Mouse (Mus musculus): ENCODE results near the gene Gm20388. TPM values are rescaled to one million over a fixed set of nuclear protein-coding genes. Genes with fewer than 3 reads are reported as not detected.
A peak's percentile ranks its signal among the peaks of the same experiment; 100 is the strongest.
"Not testable (repeated sequence)": the region's sequence is repeated elsewhere in the genome, so short reads cannot be mapped to it uniquely, and the experiment has no call there.

Gm20388 gene
- polyA plus RNA-seq, 1 experiment from 2014 or later: not detected

DNA sequence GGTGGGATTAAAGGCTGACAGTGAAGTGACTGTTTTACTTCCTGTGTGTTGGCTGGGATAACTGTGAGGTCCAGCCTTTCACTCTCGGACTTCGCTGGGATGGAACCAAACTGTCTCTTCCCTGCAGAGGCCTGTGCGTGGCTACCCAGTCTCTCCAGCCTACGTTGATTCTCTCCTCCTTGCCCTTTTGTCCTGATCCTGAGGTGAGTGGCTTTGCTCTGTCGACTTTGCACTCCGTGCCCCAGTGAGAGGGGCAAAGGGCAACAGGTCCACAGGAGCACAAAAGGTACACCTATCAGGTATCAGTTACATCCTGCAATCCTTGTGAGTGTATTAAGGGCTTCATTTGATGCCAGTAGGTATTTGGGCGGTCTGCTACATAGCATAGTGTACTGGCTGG is 3512.8 kb downstream of the Gm20388 start, which contains the start of gene Def8:
Gene Def8, plus strand, starts transcription at position 87 of the 400 bp plus-strand sequence.
- no peaks in the 10 kb centered on the region for H3K4me1 ChIP-seq (replicated peaks; ENCODE audit: control insufficient read depth, insufficient read depth, low read length)
- H3K36me3 ChIP-seq (ENCODE audit: control insufficient read depth, insufficient read depth): no peaks in the 10 kb centered on the region
- WGBS: 66% methylated on average over 7 of the region's 7 CpGs
- ATAC-seq: 0 out of 2 replicates have a peak, but pooled peaks have one; percentile 29
- peaks cover 12% of the 10 kb centered on the region; the same call in 1 of the 2 replicates for H3K9me3 ChIP-seq (ENCODE audit: control insufficient read depth)
- H3K4me2 ChIP-seq (replicated peaks; ENCODE audit: low read depth): peak within 1 kb of the TSS; percentile 58
- H3K9ac ChIP-seq (ENCODE audit: low read depth, low read length): no peak within 1 kb of the TSS
- H3K4me3 ChIP-seq (ENCODE audit: low read depth, low read length): peak within 1 kb of the TSS; percentile 25
- H3K27ac ChIP-seq (ENCODE audit: low read depth, low read length): no peak within 1 kb of the TSS
- H3K27me3 ChIP-seq (replicated peaks; ENCODE audit: control insufficient read depth, insufficient read depth, low read length): no peaks in the 10 kb centered on the region
- TF ChIP-seq CTCF (IDR thresholded peaks at IDR 0.05; ENCODE audit: low read depth): no peak

- no peak overlapping the region for H3K9ac ChIP-seq (ENCODE audit: low read depth, low read length)
- no peak overlapping the region for H3K4me3 ChIP-seq (ENCODE audit: low read depth, low read length)
- H3K9me3 ChIP-seq (ENCODE audit: control insufficient read depth): peaks cover 24% of the 10 kb centered on the region; the same call in 1 of the 2 replicates
- H3K27ac ChIP-seq (ENCODE audit: low read depth, low read length): no peak overlapping the region
- no peak for ATAC-seq
- no peaks in the 10 kb centered on the region for H3K27me3 ChIP-seq (replicated peaks; ENCODE audit: control insufficient read depth, insufficient read depth, low read length)
- no peaks in the 10 kb centered on the region for H3K36me3 ChIP-seq (ENCODE audit: control insufficient read depth, insufficient read depth)
- H3K4me1 ChIP-seq (replicated peaks; ENCODE audit: control insufficient read depth, insufficient read depth, low read length): no peaks in the 10 kb centered on the region
- TF ChIP-seq CTCF (IDR thresholded peaks at IDR 0.05; ENCODE audit: low read depth): no peak
- H3K4me2 ChIP-seq (replicated peaks; ENCODE audit: low read depth): no peak overlapping the region
- WGBS: 97% methylated on average over 27 of the region's 27 CpGs
These were observed 3516.2 kb downstream of the Gm20388 start for GRCm38 (mm10) chr8:123426511-123427509.

DNA sequence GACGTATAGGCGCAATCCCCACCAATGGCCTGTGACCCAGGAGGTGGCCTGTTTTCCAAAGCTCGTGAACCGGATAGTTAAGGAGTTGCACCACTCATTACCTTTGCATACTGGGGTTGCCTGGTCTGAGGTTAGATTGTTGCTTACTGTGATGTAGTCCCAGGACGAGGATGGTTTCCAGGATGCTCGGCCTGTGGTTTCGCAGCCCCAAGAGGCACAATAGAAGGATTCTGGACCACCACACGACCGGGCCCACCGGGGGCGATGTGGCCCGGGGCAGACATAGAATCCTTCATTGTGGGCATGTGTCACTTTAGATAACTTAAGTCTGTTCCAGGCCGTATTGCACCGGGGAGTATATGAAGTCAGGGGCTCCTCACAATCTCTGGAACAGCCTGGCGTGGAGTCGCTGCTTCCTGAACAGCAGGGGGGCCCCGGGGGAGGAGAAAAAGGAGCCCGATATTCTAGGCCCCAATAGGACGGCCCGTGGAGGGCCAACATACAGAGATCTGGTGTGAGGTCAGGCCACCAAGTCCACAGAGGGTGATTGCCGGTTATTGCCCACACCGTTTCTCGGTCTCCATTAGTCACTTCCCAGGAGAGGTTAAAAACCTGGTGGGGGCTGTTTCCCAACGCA is 3517.1 kb downstream of the Gm20388 start:
- H3K27ac ChIP-seq (ENCODE audit: low read depth, low read length): no peak overlapping the region
- H3K27me3 ChIP-seq (replicated peaks; ENCODE audit: control insufficient read depth, insufficient read depth, low read length): no peaks in the 10 kb centered on the region
- ATAC-seq: no peak
- H3K9me3 ChIP-seq (ENCODE audit: control insufficient read depth): peaks cover 27% of the 10 kb centered on the region; the same call in 1 of the 2 replicates
- no peak for TF ChIP-seq CTCF (IDR thresholded peaks at IDR 0.05; ENCODE audit: low read depth)
- no peak overlapping the region for H3K4me3 ChIP-seq (ENCODE audit: low read depth, low read length)
- H3K36me3 ChIP-seq (ENCODE audit: control insufficient read depth, insufficient read depth): no peaks in the 10 kb centered on the region
- H3K4me2 ChIP-seq (replicated peaks; ENCODE audit: low read depth): no peak overlapping the region
- H3K9ac ChIP-seq (ENCODE audit: low read depth, low read length): no peak overlapping the region
- WGBS: 97% methylated on average over 24 of the region's 24 CpGs
- H3K4me1 ChIP-seq (replicated peaks; ENCODE audit: control insufficient read depth, insufficient read depth, low read length): no peaks in the 10 kb centered on the region

DNA sequence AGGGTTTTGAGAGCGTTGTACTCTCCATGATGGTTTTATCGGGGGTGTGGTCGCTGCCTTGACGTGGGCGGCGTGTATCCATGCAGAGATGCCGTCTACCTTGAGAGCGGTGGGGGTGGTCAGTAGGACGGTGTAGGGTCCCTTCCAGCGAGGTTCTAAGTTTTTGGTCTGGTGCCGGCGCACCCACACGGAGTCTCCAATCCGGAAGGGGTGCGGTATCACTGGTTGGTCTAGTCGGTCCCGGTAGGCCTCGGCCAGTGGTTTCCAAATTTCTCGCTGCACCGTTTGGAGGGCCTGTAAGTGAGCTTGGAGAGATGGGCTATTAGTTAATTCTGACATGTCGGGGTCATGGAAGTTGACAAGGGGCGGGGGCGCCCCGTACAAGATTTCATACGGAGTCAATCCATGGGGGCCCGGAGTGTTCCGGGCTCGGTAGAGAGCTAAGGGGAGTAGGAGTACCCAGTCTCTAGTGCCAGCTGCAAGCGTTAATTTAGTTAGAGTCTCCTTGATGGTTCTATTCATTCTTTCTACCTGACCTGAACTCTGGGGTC is 3517.8 kb downstream of the Gm20388 start:
- Histone ChIP-seq H3K27me3 (replicated peaks; ENCODE audit: control insufficient read depth, insufficient read depth, low read length) (no peaks in the 10 kb centered on the region), H3K27ac (ENCODE audit: low read depth, low read length) (no peak overlapping the region), H3K4me1 (replicated peaks; ENCODE audit: control insufficient read depth, insufficient read depth, low read length) (no peaks in the 10 kb centered on the region), H3K36me3 (ENCODE audit: control insufficient read depth, insufficient read depth) (no peaks in the 10 kb centered on the region), H3K4me3 (ENCODE audit: low read depth, low read length) (no peak overlapping the region), H3K9me3 (ENCODE audit: control insufficient read depth) (peaks cover 30% of the 10 kb centered on the region; the same call in 1 of the 2 replicates), H3K9ac (ENCODE audit: low read depth, low read length) (no peak overlapping the region), H3K4me2 (replicated peaks; ENCODE audit: low read depth) (no peak overlapping the region)
- no peak for TF ChIP-seq CTCF (IDR thresholded peaks at IDR 0.05; ENCODE audit: low read depth)
- 98% methylated on average over 29 of the region's 29 CpGs for WGBS
- no peak for ATAC-seq

DNA sequence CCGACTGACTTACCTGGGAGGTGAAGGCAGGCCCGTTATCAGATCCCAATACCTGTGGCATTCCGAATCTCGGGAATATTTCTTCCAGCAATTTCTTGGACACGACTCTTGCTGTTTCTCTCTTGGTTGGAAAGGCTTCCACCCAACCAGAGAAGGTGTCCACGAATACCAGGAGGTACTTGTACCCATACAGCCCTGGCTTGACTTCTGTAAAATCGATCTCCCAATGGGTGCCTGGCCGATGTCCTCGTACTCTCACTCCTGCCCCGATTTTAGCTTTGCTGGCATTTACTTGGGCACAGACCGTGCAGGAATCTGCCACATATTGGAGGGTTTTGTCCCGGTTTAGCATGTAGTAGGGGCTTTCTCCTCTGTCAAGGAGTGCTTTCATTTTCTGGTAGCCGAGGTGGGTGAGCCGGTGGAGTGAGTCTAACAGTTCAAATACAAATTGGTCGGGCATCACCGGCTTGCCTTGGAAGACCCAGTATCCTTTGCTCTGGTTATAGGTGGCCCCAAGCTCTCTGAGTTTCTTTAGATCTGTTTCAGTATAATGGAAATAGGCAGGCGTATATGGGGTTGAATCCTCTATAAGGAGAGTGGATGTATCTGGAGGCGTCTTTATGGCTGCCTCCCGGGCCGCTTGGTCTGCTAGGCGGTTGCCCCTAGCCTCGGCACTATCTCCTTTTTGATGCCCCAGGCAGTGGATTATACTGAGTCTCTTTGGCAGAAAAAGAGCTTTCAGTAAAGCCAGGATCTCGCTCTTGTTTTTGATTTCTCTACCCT is 3518.5 kb downstream of the Gm20388 start:
- Histone ChIP-seq H3K36me3 (ENCODE audit: control insufficient read depth, insufficient read depth) (no peaks in the 10 kb centered on the region), H3K9ac (ENCODE audit: low read depth, low read length) (no peak overlapping the region), H3K4me2 (replicated peaks; ENCODE audit: low read depth) (no peak overlapping the region), H3K4me3 (ENCODE audit: low read depth, low read length) (no peak overlapping the region), H3K4me1 (replicated peaks; ENCODE audit: control insufficient read depth, insufficient read depth, low read length) (no peaks in the 10 kb centered on the region), H3K9me3 (ENCODE audit: control insufficient read depth) (peaks cover 30% of the 10 kb centered on the region; the same call in 1 of the 2 replicates), H3K27me3 (replicated peaks; ENCODE audit: control insufficient read depth, insufficient read depth, low read length) (no peaks in the 10 kb centered on the region), H3K27ac (ENCODE audit: low read depth, low read length) (no peak overlapping the region)
- no peak for TF ChIP-seq CTCF (IDR thresholded peaks at IDR 0.05; ENCODE audit: low read depth)
- ATAC-seq: no peak
- 96% methylated on average over 23 of the region's 23 CpGs for WGBS

GRCm38 (mm10) chr8:123429722-123430013 is 3519.0 kb downstream of the Gm20388 start:
- not testable (repeated sequence) for H3K4me2 ChIP-seq (replicated peaks; ENCODE audit: low read depth); H3K27ac ChIP-seq (ENCODE audit: low read depth, low read length); H3K36me3 ChIP-seq (ENCODE audit: control insufficient read depth, insufficient read depth); H3K27me3 ChIP-seq (replicated peaks; ENCODE audit: control insufficient read depth, insufficient read depth, low read length); H3K4me3 ChIP-seq (ENCODE audit: low read depth, low read length); H3K4me1 ChIP-seq (replicated peaks; ENCODE audit: control insufficient read depth, insufficient read depth, low read length); H3K9ac ChIP-seq (ENCODE audit: low read depth, low read length); ATAC-seq
- 93% methylated on average over 15 of the region's 15 CpGs for WGBS
- peaks cover 30% of the 10 kb centered on the region; the same call in 1 of the 2 replicates for H3K9me3 ChIP-seq (ENCODE audit: control insufficient read depth)

GRCm38 (mm10) chr8:123430936-123431335 is 3520.3 kb downstream of the Gm20388 start:
- ATAC-seq; H3K4me3 ChIP-seq (ENCODE audit: low read depth, low read length); H3K27ac ChIP-seq (ENCODE audit: low read depth, low read length); H3K36me3 ChIP-seq (ENCODE audit: control insufficient read depth, insufficient read depth); H3K4me1 ChIP-seq (replicated peaks; ENCODE audit: control insufficient read depth, insufficient read depth, low read length); H3K9ac ChIP-seq (ENCODE audit: low read depth, low read length); H3K27me3 ChIP-seq (replicated peaks; ENCODE audit: control insufficient read depth, insufficient read depth, low read length); H3K4me2 ChIP-seq (replicated peaks; ENCODE audit: low read depth): not testable (repeated sequence)
- WGBS: 87% methylated on average over 8 of the region's 8 CpGs
- peaks cover 30% of the 10 kb centered on the region; the same call in 1 of the 2 replicates for H3K9me3 ChIP-seq (ENCODE audit: control insufficient read depth)
